Mouse (Mus musculus) forebrain, postnatal 0 days (tissue): ENCODE measurements around the gene Smu1. TPM values are rescaled to one million over a fixed set of nuclear protein-coding genes. Genes with fewer than 3 reads are reported as not detected.
"Not testable (repeated sequence)": the region's sequence is repeated elsewhere in the genome, so short reads cannot be mapped to it uniquely, and the experiment has no call there.

Experiments
- ATAC-seq: fragments of 200-750 bp; cut with Nextera tagmentation; 2 replicates; pipeline ENCODE4 v1.8.0; 2017; ENCODE audit warnings: mild to moderate bottlenecking, moderate library complexity
- DNase-seq: peaks from one replicate; pipeline ENCODE4 v3.0.0-alpha.2; 2015
- H3K27ac ChIP-seq: fragments of 300-500 bp; sonication (generic); 2 replicates; pipeline ENCODE4 v1.5.1; 2014; ENCODE audit warnings: low read depth, mild to moderate bottlenecking, antibody characterized with exemption, low read length, moderate library complexity, mixed read lengths
- H3K27me3 ChIP-seq: fragments of 300-500 bp; sonication (generic); 2 replicates; pipeline ENCODE4 v1.6.1; 2014; ENCODE audit warnings: mild to moderate bottlenecking, low read length, mixed read lengths; ENCODE audit not compliant: insufficient read depth
- H3K36me3 ChIP-seq: fragments of 300-500 bp; sonication (generic); 2 replicates; pipeline ENCODE4 v1.6.1; 2014; ENCODE audit warnings: mild to moderate bottlenecking, moderate library complexity; ENCODE audit not compliant: insufficient read depth
- H3K4me1 ChIP-seq: fragments of 300-500 bp; sonication (generic); 2 replicates; pipeline ENCODE4 v1.6.1; 2014; ENCODE audit warnings: antibody characterized with exemption; ENCODE audit not compliant: insufficient read depth
- H3K4me2 ChIP-seq: fragments of 300-500 bp; sonication (generic); 2 replicates; pipeline ENCODE4 v1.6.1; 2014; ENCODE audit warnings: low read depth, mild to moderate bottlenecking, moderate library complexity
- H3K4me3 ChIP-seq: fragments of 300-500 bp; sonication (generic); 2 replicates; pipeline ENCODE4 v1.5.1; 2014; ENCODE audit warnings: low read depth, low read length, mixed read lengths
- H3K9ac ChIP-seq: fragments of 300-500 bp; sonication (generic); 2 replicates; pipeline ENCODE4 v1.6.1; 2014; ENCODE audit warnings: mild to moderate bottlenecking
- H3K9me3 ChIP-seq: fragments of 300-500 bp; sonication (generic); 2 replicates; pipeline ENCODE4 v1.6.1; 2016; ENCODE audit warnings: low read length
- CTCF ChIP-seq: sonication (generic); IDR thresholded peaks from 2 replicates; pipeline ENCODE4 v1.5.1; 2016; ENCODE audit warnings: antibody characterized with exemption, control low read depth, low read depth
- WGBS: fragments of 180-500 bp; shearing (Covaris S2); extraction: QIAGEN DNeasy Blood & Tissue Kit; methylation state at CpG from one replicate; pipeline ENCODE4 v1.1.7; 2014; 5-methylcytosine and 5-hydroxymethylcytosine counted together
- polyA plus RNA-seq: library from polyadenylated mRNA; unstranded; fragments of >200 nt; fragmentation: Nextera tagmentation; extraction: Ambion mirVana; gene quantifications from 2 replicates; pipeline ENCODE4 v1.2.1, GENCODE M21; 2015
- total RNA-seq: library from RNA; depleted of rRNA; stranded (reverse); fragments of >200 nt; gene quantifications from 2 replicates; pipeline ENCODE4 v1.2.3, GENCODE M21; 2014; rRNA removed

Gene Smu1
- total RNA-seq = 92.8 and 97.8 TPM in 2 replicates
- polyA plus RNA-seq = 118 and 119 TPM in 2 replicates

DNA sequence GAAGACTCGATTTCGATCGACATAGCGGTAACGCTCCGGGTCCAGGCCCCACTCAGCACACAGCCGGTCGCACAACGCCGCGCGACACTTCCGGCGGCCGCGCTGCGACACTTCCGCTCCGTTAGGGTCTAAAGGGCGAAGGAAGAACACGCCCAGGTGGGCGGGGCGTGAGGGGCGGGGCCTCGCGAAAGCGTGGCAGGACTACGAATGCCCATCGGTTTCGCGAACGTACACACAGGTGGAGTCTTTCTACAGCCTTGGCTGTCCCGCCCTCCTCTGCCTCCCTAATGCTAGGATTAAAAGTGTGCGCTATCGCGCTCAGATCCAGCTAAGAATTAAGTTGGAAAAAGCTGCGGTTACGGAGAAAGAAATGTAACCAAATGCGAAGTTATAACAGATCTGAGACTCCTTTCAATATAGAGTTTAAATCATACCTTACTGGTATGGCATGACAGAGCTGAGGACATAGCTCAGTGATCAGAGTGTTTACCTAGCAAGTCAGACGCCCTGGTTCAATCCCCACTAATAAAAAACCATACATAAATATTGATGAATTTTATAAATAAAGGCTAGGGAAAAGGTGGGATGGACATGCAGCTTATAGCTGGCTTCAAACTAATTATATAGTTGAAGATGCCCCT lies at the start of gene Smu1:
Gene Smu1 (minus strand): TSS at position 144 of the 641 bp plus-strand sequence.
- Histone ChIP-seq H3K9me3 (no peaks in the 10 kb centered on the region), H3K9ac (peak within 1 kb of the TSS; percentile 65), H3K4me2 (peak within 1 kb of the TSS; percentile 77), H3K4me3 (peak within 1 kb of the TSS; percentile 72), H3K27ac (peak within 1 kb of the TSS; percentile 66), H3K4me1 (no peaks in the 10 kb centered on the region), H3K27me3 (no peaks in the 10 kb centered on the region), H3K36me3 (peaks cover 26% of the 10 kb centered on the region)
- WGBS = 4% methylated on average over 40 of the region's 40 CpGs
- no peak for TF ChIP-seq CTCF
- DNase-seq (peak; percentile 97), ATAC-seq (peak; percentile 100)

DNA sequence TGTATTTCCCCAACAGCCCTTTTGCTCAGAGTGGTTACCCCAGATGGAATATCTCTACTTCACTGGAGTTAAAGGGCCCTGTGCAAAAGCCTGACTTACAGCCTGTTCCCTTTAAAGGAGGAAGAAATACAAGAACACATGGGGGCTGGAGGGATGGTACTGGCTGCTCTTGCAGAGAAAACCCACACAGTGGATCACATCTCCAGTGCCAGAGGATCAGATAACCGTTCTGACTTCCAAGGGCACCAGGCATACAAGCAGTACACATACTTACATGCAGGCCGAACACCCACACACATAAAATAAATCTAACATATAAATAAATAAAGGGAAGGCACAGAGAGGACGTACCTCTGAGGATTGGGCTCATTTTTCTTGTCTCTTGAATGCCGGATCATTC lies 49.7 kb upstream of the Smu1 start:
- Histone ChIP-seq H3K27me3 (no peaks in the 10 kb centered on the region), H3K4me2 (no peak overlapping the region), H3K27ac (no peak overlapping the region), H3K4me1 (no peaks in the 10 kb centered on the region), H3K4me3 (no peak overlapping the region), H3K9ac (no peak overlapping the region), H3K36me3 (peaks cover 11% of the 10 kb centered on the region; the same call in 1 of the 2 replicates), H3K9me3 (no peaks in the 10 kb centered on the region)
- 96% methylated on average over 4 of the region's 4 CpGs for WGBS
- DNase-seq (no peak), ATAC-seq (no peak)
- no peak for TF ChIP-seq CTCF

DNA sequence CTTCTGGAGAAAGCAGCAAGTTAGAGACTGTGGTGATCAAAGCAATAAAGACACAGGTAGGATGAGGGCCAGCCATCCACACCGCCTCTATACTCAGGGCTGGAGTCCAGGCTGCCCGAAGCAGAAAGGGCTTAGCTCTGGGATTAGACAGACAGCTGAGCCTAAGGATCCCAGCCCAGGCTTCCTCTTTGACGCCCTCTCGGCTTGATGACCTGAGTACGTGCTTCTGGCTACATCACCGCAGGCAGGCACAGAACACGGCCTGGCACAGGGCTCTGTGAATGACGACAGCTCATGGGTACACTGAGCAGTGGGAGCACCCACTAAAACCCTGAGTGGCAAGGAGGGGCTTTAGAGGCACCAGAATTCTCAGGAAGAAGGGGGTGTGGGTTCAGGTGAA lies 47.7 kb upstream of the Smu1 start:
- no peaks in the 10 kb centered on the region for H3K9me3 ChIP-seq
- 84% methylated on average over 8 of the region's 8 CpGs for WGBS
- ATAC-seq = no peak

GRCm38 (mm10) chr4:40802787-40803186 lies 45.1 kb upstream of the Smu1 start:
- H3K36me3 ChIP-seq = peaks cover 5% of the 10 kb centered on the region; the same call in 1 of the 2 replicates
- TF ChIP-seq CTCF = no peak
- no peak overlapping the region for H3K9ac ChIP-seq
- ATAC-seq (no peak), DNase-seq (no peak)
- H3K27ac ChIP-seq = no peak overlapping the region
- no peaks in the 10 kb centered on the region for H3K4me1 ChIP-seq
- WGBS = 90% methylated on average over 3 of the region's 3 CpGs
- H3K9me3 ChIP-seq = no peaks in the 10 kb centered on the region
- no peak overlapping the region for H3K4me2 ChIP-seq
- H3K4me3 ChIP-seq = no peak overlapping the region
- no peaks in the 10 kb centered on the region for H3K27me3 ChIP-seq

More for the DNA sequence above, 47.7 kb upstream of the Smu1 start:
- Histone ChIP-seq H3K27me3 (no peaks in the 10 kb centered on the region), H3K36me3 (peaks cover 5% of the 10 kb centered on the region; the same call in 1 of the 2 replicates), H3K9ac (no peak overlapping the region), H3K27ac (no peak overlapping the region), H3K4me3 (no peak overlapping the region), H3K4me1 (no peaks in the 10 kb centered on the region), H3K4me2 (no peak overlapping the region)
- no peak for TF ChIP-seq CTCF
- DNase-seq = no peak

- DNase-seq (no peak), ATAC-seq (no peak)
- TF ChIP-seq CTCF = no peak
- no peak overlapping the region for H3K27ac ChIP-seq
- no peaks in the 10 kb centered on the region for H3K27me3 ChIP-seq
- 90% methylated on average over 4 of the region's 4 CpGs for WGBS
- H3K36me3 ChIP-seq = 0 out of 2 replicates have a peak, but pooled peaks cover 5% of the 10 kb centered on the region
- H3K4me3 ChIP-seq = no peak overlapping the region
- no peak overlapping the region for H3K4me2 ChIP-seq
- no peak overlapping the region for H3K9ac ChIP-seq
- no peaks in the 10 kb centered on the region for H3K4me1 ChIP-seq
- no peaks in the 10 kb centered on the region for H3K9me3 ChIP-seq
Observed at GRCm38 (mm10) chr4:40801908-40802307, 44.2 kb upstream of the Smu1 start.

- WGBS = 86% methylated on average over 3 of the region's 3 CpGs
- H3K4me2 ChIP-seq = no peak overlapping the region
- TF ChIP-seq CTCF = no peak
- no peaks in the 10 kb centered on the region for H3K4me1 ChIP-seq
- DNase-seq (no peak), ATAC-seq (no peak)
- H3K27ac ChIP-seq = no peak overlapping the region
- H3K9me3 ChIP-seq = no peaks in the 10 kb centered on the region
- H3K36me3 ChIP-seq = no peaks in the 10 kb centered on the region
- H3K9ac ChIP-seq = no peak overlapping the region
- no peak overlapping the region for H3K4me3 ChIP-seq
- no peaks in the 10 kb centered on the region for H3K27me3 ChIP-seq
Observed at GRCm38 (mm10) chr4:40800873-40801272, 43.1 kb upstream of the Smu1 start.

DNA sequence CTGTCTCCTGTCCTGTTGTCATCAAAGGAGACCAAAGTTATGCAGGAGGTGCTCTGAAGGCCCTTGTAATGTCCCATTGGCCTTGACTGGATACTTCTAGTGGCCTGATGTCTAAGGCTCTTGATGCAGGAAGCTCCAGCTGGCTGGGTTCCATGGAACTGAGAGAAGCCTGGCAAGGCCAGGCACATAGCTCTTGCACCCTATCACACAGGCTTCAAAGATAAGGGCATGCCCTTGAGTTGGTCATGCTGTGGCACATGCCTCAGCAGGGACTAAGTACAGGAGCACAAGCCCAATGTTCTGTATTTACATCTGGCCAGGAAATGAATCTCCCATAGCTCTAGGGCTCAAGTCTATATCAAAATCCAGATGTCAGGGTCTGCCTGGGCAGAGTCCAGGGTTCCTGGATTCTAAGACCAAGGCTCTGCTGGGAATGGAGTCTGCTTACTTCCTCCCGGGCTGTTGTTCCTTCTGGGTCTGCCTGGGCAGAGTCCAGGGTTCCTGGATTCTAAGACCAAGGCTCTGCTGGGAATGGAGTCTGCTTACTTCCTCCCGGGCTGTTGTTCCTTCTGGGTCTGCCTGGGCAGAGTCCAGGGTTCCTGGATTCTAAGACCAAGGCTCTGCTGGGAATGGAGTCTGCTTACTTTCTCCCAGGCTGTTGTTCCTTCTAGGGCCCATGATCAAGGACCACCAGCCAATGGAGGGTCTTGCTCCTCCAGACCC lies 41.3 kb upstream of the Smu1 start:
- H3K27ac ChIP-seq, ATAC-seq, H3K4me1 ChIP-seq, H3K9ac ChIP-seq, DNase-seq, H3K36me3 ChIP-seq, H3K27me3 ChIP-seq, H3K9me3 ChIP-seq, H3K4me2 ChIP-seq, H3K4me3 ChIP-seq: not testable (repeated sequence)
- 86% methylated on average over 1 of the region's 2 CpGs for WGBS
